Mouse (Mus musculus): Measurements from ENCODE around the gene Erbb2. TPM values are rescaled to one million over a fixed set of nuclear protein-coding genes. Genes with fewer than 3 reads are reported as not detected.

Gene Erbb2
- total RNA-seq, 2 experiments from 2014 or later: 2.5 to 3.4 TPM

GRCm38 (mm10) chr11:98455484-98455883, 43.2 kb downstream of the Erbb2 start:
- DNase-seq (ENCODE audit: low spot score in 2 of 2): no peak

GRCm38 (mm10) chr11:98456545-98456944, 44.3 kb downstream of the Erbb2 start:
- no peak for DNase-seq (ENCODE audit: low spot score in 2 of 2)

DNA sequence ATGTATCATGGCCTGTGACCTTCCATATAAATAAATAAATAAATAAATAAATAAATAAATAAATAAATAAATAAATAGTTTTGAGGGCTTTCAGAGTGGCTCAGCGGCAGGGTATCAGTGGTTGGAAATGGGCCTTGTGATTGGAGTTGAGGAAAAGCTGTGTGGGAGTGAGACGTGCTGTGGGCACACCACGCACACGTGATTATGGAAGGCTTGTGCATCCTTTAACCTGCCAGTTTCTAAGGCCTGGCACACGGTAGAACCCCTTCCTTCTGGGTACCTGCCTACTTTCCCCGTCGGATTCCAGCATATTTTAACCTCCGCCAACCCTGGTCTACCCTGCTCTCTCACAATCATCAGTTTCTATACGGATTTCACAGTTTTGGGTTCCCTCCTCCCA, 44.7 kb downstream of the Erbb2 start:
- DNase-seq (ENCODE audit: low spot score in 2 of 2): no peak

- DNase-seq (ENCODE audit: low spot score in 2 of 2): peak; percentile 81 to 89
Observed at GRCm38 (mm10) chr11:98457367-98458120, 45.3 kb downstream of the Erbb2 start.

DNA sequence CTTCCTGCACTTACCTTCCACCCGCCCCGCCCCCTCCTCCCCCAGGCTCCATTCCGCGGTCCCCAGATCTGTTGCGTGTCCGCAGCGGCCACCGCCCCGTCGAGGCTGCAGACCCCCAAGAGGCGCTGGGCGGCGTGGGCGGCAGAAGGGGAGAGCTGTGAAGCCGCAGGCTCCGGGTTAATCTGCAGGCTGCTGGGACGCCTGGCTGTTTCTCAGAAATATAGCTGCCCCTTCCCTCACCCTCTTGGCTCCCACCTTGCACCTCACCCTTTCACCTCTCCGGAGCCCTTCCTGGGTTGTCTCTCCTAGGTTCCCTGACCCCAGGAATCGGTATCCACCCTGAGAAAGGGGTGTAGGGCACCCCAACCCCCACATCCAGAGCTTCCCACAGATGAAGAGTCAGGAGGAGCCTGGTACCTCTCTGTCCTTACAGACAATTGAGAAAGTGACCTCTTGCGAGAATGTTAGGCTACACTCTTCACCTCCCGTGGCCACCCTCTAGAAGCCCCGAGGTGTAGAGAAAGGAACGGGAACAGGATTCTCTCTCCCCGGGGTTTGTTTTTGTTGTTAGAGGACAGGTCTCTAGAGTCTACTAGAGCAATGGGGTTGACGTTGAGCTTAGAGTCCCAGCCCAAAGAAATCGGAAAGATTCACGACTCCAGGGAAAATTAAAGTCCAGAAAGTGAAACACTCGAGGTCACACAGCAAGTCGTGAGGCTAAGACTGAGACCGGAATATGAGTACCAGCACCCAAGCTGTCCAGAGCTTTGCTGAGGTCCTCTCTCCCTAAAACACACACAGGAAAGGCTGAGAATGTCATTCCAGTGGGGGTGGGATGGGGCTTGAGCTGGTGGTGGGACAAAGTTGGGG, 46.1 kb downstream of the Erbb2 start:
- no peak for DNase-seq (ENCODE audit: low spot score in 2 of 2)

DNA sequence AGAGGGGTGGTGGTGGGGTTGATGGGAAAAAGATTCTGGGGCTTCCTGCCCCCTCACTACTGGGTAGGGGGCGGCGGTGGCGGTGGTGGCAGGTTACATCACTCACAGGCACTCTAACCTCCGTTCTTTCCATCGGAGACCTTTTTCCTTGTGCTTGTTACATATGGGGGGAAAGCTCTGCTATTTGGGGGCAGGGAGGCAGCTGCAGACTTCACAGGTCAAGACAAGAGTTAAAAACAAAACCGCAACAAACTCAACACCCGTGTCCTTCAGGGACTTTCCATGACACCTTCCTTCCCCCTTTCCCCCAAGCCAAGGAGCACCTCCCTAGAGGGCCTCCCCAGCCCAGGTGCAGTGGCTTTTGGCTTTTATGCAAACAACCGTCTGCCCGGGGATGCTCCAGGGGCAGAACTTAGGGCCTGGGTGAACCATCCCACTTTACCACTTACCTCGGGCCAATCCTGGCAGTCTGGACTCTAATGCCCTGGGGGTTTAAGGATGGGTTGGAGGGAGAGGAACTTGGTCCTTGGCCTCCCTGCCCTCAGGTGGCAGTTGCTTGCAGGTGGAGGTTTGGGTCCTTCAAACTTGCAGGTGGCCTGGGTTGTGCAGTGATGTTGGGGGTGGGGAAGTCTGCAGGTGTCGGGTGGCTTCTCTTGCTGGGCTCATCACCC, 46.9 kb downstream of the Erbb2 start:
- DNase-seq (ENCODE audit: low spot score in 2 of 2): no peak

GRCm38 (mm10) chr11:98459860-98460259, 47.6 kb downstream of the Erbb2 start:
- DNase-seq (ENCODE audit: low spot score in 2 of 2): no peak

DNA sequence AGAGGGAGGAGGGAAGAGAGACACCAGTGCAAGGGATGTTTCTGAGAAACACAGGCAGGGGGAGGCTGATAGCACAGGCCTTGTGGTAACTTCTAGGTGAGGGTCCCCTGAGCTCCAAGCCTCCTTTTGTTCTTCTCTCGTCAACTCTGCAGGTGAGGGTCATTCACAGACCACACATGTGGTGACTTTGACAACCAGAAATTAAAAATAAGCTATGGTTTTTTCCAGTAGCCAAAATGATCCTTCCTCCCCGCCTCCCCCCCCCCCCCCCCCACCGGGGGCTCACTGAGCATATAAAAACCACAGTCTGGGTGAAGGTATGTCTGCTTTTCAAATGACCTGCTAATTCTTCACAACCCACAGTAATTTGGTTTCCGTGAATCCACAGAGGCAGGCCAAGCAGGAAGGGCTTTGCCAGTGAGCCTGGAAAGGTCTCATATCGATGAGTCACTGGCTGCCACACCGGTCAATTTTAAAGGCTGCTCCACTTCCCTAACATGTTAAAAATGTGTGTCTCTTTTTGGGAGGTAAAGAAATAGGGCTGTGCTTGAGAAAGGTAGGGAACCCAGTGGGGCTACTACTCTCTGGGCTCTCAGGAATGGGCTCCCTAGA, 48.9 kb downstream of the Erbb2 start:
- no peak for DNase-seq (ENCODE audit: low spot score in 2 of 2)

- DNase-seq (ENCODE audit: low spot score in 2 of 2): no peak
Observed at GRCm38 (mm10) chr11:98462255-98462654, 50.0 kb downstream of the Erbb2 start.

DNA sequence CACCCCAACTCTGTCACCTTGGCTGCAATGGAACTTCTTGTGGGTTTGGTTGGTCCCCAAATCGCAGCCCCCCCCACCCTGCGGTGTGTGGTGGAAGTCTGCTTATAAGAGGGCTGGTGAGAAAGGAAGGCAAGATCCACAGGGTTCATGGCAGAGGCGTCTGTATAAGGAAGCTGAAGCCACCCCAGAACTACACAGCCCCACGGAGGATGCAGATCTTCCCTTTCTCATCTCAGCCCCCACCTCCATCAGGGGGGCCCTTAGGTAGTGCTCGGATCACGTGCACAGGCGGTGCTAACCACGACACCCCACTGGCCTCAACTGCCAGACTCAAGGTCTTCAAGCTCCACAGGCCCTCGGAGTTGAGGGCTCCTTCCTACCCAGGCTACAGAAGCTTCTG, 51.6 kb downstream of the Erbb2 start:
- no peak for DNase-seq (ENCODE audit: low spot score in 2 of 2)

GRCm38 (mm10) chr11:98464516-98464915, 52.2 kb downstream of the Erbb2 start:
- DNase-seq (ENCODE audit: low spot score in 2 of 2): no peak

DNA sequence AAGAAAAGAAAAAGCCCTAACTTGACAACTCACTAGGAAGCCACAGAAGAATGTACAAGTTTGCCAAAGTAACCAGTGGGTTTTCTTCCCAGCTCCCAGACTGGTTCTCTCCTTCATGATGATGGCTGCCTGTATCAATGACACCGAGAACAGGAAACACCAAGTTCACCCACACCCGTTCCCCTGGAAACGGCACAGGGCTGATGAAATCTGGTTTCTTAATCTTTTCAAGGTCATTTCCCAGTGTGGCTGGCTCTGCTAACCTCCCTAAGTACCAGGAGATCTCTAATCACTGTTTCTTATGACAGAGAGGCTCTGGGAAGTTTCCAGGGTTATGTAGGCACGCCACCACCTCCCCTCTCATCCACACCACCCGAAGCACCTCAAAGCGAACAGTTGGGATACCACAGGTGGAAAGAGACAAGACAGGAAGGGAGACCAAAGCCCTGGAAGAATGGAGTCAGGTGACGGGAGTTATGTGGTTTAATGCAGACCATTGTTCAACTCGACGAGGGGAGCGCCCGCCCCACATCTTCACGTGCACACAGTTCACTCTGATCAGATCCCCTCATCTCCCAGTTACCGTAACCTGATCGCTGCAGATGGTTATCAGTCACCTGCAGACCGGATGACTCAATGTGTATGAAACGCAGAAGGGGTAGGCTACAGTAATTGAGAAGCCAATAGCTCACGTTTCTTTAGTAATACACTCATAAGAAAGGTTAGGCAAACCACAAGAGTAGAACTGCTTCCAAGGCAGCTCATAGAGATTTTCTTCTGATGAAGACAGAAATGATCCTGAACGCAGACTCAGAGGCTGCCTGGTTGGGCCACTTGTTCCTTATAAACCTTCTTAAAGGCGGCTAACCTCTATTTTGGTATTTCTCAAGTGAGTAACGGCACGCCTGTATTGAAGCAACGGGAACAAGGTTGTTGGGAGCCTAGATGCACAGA, 57.8 kb downstream of the Erbb2 start:
- no peak for DNase-seq (ENCODE audit: low spot score in 2 of 2)

DNA sequence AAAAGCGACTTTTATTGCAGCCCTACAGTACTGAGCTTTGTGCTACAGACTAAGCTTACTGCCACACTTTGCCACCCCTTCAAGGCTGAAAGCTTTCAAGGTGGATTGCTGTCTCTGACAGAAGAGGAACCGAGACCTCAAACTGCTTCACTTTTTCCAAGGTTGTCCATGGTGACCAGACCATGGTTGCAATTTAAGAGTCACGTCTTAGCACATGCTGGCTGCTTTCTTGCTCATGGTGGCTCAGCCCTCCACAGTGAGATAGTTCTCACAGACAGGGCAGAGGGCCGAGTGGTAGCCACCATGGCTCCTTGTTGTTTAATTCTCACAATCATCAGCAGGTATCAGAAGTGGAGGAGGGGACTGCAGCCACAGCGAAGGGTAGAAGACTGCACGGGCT, 58.5 kb downstream of the Erbb2 start:
- no peak for DNase-seq (ENCODE audit: low spot score in 2 of 2)

- no peak for DNase-seq (ENCODE audit: low spot score in 2 of 2)
Observed at GRCm38 (mm10) chr11:98472696-98473095, 60.4 kb downstream of the Erbb2 start.

DNA sequence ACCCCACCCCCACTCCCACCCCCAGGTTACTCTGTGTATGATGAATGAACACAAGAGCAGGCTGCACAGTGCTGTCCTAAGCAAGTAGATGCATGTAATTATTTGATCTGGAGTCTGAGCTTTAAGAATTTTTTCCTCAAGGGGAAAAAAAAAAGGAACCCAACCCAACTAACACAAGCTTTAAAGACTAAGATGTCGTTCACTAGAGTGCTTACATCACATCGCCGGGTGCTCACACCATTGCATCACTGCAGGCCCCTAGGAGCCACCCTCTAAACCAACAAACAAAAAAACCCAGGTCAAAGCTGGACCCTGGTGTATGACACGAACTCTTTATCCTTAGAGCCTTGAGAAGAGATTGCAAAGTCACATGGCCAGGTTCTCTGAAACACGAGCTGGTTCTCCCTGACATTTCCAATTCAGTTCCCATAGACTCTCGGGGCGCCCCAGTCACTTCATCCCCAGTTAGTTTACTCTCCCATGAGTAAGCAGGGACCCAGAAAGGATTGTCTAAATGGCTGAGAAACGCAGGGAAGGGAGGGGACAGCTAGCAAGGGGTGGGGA, 61.7 kb downstream of the Erbb2 start:
- DNase-seq (ENCODE audit: low spot score in 2 of 2): no peak

DNA sequence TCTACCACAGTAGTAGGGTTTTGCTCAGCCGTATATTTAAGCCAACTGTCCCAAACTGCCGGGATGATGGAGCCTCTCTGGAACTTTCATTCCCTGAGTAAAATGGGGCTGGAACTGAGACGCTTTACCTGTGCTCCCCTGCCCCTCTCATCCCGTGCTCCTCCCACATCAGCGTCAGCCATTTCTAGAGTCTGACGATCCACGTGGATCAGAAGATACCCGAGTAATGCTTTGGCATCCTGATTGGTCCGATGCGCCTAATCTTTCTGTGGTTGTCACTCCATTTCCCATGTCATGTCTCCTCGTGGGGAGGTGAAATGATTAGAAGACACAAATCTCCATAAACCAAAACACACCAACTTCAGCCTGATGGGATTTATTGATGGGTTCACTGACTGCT, 62.7 kb downstream of the Erbb2 start:
- no peak for DNase-seq (ENCODE audit: low spot score in 2 of 2)

DNA sequence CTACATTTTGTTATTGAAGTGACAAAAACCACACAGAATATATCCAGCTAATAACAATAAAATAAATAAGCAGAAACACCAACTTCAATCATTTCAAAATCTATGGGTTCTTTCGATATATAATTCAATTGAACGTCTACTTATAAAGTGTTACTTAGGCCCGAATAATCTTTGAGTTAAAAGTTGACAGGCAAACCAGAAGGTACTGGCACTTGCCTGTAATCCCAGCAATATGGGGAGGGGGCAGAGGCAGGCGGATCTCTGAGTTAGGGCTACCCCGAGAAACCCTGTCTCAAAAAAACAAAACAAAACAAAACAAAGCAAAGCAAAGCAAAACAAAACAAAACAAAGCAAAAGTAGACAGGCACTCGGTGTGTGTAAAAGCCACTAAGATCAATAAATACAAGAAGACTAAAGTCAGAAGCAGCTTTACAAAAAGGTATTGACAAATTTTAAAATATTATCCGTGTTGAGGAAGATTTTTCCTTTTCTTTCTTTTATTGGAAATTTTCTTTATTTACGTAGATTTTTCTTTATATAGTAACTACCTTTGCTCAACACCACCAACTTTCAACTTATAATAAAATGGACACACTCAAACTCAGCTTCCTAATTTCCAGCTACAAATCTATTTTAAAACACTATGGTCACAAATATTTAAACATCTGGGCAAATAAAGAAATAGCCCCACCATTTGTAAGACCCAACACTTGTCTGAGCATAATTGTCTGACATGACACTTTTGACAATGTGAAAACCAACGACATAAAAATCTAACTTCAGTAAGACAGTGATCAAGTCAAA, 63.6 kb downstream of the Erbb2 start:
- DNase-seq (ENCODE audit: low spot score in 2 of 2): no peak

GRCm38 (mm10) chr11:98476434-98476807, 64.2 kb downstream of the Erbb2 start:
- DNase-seq (ENCODE audit: low spot score in 2 of 2): no peak

Data from adrenal gland, adult 18-20 months (tissue).